8 mouse cellular contexts compared by ENCODE assay signal in genomic region chr12:9029506-9029887, GRCm38 (mm10). TPM values are rescaled to one million over a fixed set of nuclear protein-coding genes. Genes with fewer than 3 reads are reported as not detected.
DNase-seq lines count a peak whose midpoint lies in the region; ATAC-seq and TF ChIP-seq lines count a peak whose summit lies in the region.

No protein-coding gene starts in this region.

- H3K27ac ChIP-seq in forebrain, postnatal 0 days (ENCODE audit: low read depth, low read length): peak overlapping the region; percentile 100; the same call in 1 of the 2 replicates
- peak overlapping the region; percentile 96 for H3K27ac ChIP-seq in liver, postnatal 0 days (ENCODE audit: low read depth)

- intact Hi-C loops in left cerebral cortex, postnatal 10 days (cut with DNase I): loop anchor here (10.0 kb wide), 2 partner anchors 315 to 705 kb away; no protein-coding TSS in a partner anchor

- no peak for TF ChIP-seq EP300 in liver, postnatal 0 days (IDR thresholded peaks at IDR 0.05; ENCODE audit: low read depth)

- no peak for DNase-seq in forebrain, postnatal 0 days
- DNase-seq in liver, postnatal 0 days: no peak
- DNase-seq in frontal cortex, postnatal 10 days (ENCODE audit: low spot score in 2 of 2): no peak
- no peak for DNase-seq in c-Kit-positive CD71-positive TER-119-positive erythroid progenitor cells, embryonic 14.5 days (ENCODE audit: low spot score)
- DNase-seq in left cerebral cortex, postnatal 10 days (ENCODE audit: extremely low spot score in 1 of 2, low spot score in 2 of 2): no peak

- peak overlapping the region; percentile 67 for H3K4me3 ChIP-seq in erythroblast, embryonic 14.5 days (replicated peaks)
- H3K4me3 ChIP-seq in forebrain, postnatal 0 days (ENCODE audit: low read depth, low read length): peak overlapping the region; percentile 70
- H3K4me3 ChIP-seq in liver, postnatal 0 days (ENCODE audit: low read depth, low read length): peak overlapping the region; percentile 50

- H3K4me2 ChIP-seq in forebrain, postnatal 0 days (ENCODE audit: low read depth): peak overlapping the region; percentile 84
- peak overlapping the region; percentile 70 for H3K4me2 ChIP-seq in liver, postnatal 0 days (ENCODE audit: low read depth, low read length)

- no peaks in the 10 kb centered on the region for H3K36me3 ChIP-seq in erythroblast, embryonic 14.5 days (ENCODE audit: control insufficient read depth)
- H3K36me3 ChIP-seq in forebrain, postnatal 0 days (ENCODE audit: insufficient read depth): peaks cover 16% of the 10 kb centered on the region
- no peaks in the 10 kb centered on the region for H3K36me3 ChIP-seq in liver, postnatal 0 days (replicated peaks; ENCODE audit: insufficient read depth, low read length)

- H3K9ac ChIP-seq in forebrain, postnatal 0 days: peak overlapping the region; percentile 98
- H3K9ac ChIP-seq in liver, postnatal 0 days (replicated peaks): peak overlapping the region; percentile 70

- no peaks in the 10 kb centered on the region for H3K27me3 ChIP-seq in erythroblast, embryonic 14.5 days (ENCODE audit: control insufficient read depth)
- H3K27me3 ChIP-seq in forebrain, postnatal 0 days (ENCODE audit: insufficient read depth, low read length): no peaks in the 10 kb centered on the region
- no peaks in the 10 kb centered on the region for H3K27me3 ChIP-seq in liver, postnatal 0 days (ENCODE audit: insufficient read depth, low read length)

- peaks cover 11% of the 10 kb centered on the region for H3K4me1 ChIP-seq in erythroblast, embryonic 14.5 days (ENCODE audit: control insufficient read depth)
- peaks cover 7% of the 10 kb centered on the region; the same call in 1 of the 2 replicates for H3K4me1 ChIP-seq in forebrain, postnatal 0 days (ENCODE audit: insufficient read depth)
- 0 out of 2 replicates have a peak, but pooled peaks cover 3% of the 10 kb centered on the region for H3K4me1 ChIP-seq in liver, postnatal 0 days (ENCODE audit: insufficient read depth)

- ATAC-seq in erythroblast, adult 5-6 weeks (replicated peaks; ENCODE audit: low FRiP score, poor library complexity, severe bottlenecking): no peak
- ATAC-seq in CD4-positive, CD25-positive, alpha-beta regulatory T cell, adult 4 months: peak; percentile 3
- peak; percentile 16 for ATAC-seq in forebrain, postnatal 0 days
- peak; percentile 5 for ATAC-seq in liver, postnatal 0 days

- 60% methylated on average over 4 of the region's 4 CpGs for WGBS in forebrain, postnatal 0 days
- 27% methylated on average over 4 of the region's 4 CpGs for WGBS in liver, postnatal 0 days (ENCODE audit: insufficient replicate concordance)

- no peak for TF ChIP-seq CTCF in forebrain, postnatal 0 days (IDR thresholded peaks at IDR 0.05; ENCODE audit: low read depth)
- TF ChIP-seq CTCF in liver, postnatal 0 days (IDR thresholded peaks at IDR 0.05; ENCODE audit: low read depth): no peak

- no peaks in the 10 kb centered on the region for H3K9me3 ChIP-seq in erythroblast, embryonic 14.5 days (ENCODE audit: control insufficient read depth, low read length)
- no peaks in the 10 kb centered on the region for H3K9me3 ChIP-seq in forebrain, postnatal 0 days (ENCODE audit: low read length)
- no peaks in the 10 kb centered on the region for H3K9me3 ChIP-seq in liver, postnatal 0 days (ENCODE audit: low read length)

RNA-seq across cellular contexts. Expression of gene Ttc32, which starts 0.3 kb away (rescaled TPM):
- polyA plus RNA-seq in erythroblast, embryonic 14.5 days (2012): 0.41 and 0.55 TPM in 2 replicates
- total RNA-seq in erythroblast, adult 5-6 weeks (2015; ENCODE audit: low replicate concordance): 6.9 and 7.5 TPM in 2 replicates
- total RNA-seq in erythroblast, adult 5-6 weeks (2017; ENCODE audit: low replicate concordance): 3.1 and 6.6 TPM in 2 replicates
- 1 to 10 TPM; 5.9 to 8.5 TPM for polyA plus RNA-seq in CD4-positive, CD25-positive, alpha-beta regulatory T cell, adult 4 months (2017; shearing (Covaris generic))
- total RNA-seq in forebrain, postnatal 0 days (2014; rRNA removed): 3.2 and 7.6 TPM in 2 replicates
- polyA plus RNA-seq in forebrain, postnatal 0 days (2015; fragmentation: Nextera tagmentation; extraction: Ambion mirVana): 5.1 and 6.9 TPM in 2 replicates
- 15.2 and 19.1 TPM in 2 replicates for polyA plus RNA-seq in liver, postnatal 0 days (2015; fragmentation: Nextera tagmentation; extraction: Ambion mirVana)
- 1 to 10 TPM; 2.7 to 3.2 TPM for total RNA-seq in left cerebral cortex, postnatal 10 days (2021)

RNA-seq across cellular contexts. Expression of gene Wdr35, which starts 55.8 kb away (rescaled TPM):
- polyA plus RNA-seq in erythroblast, embryonic 14.5 days (2012): 0.01 TPM in 1 of 2 replicates, not detected in the other
- 2.9 TPM in 1 of 2 replicates, not detected in the other for total RNA-seq in erythroblast, adult 5-6 weeks (2015; ENCODE audit: low replicate concordance)
- total RNA-seq in erythroblast, adult 5-6 weeks (2017; ENCODE audit: low replicate concordance): 1.1 TPM in 2 replicates
- polyA plus RNA-seq in CD4-positive, CD25-positive, alpha-beta regulatory T cell, adult 4 months (2017; shearing (Covaris generic)): 1 to 10 TPM; 2.6 TPM
- total RNA-seq in forebrain, postnatal 0 days (2014; rRNA removed): 24.9 and 27.7 TPM in 2 replicates
- 15.0 and 22.9 TPM in 2 replicates for polyA plus RNA-seq in forebrain, postnatal 0 days (2015; fragmentation: Nextera tagmentation; extraction: Ambion mirVana)
- polyA plus RNA-seq in liver, postnatal 0 days (2015; fragmentation: Nextera tagmentation; extraction: Ambion mirVana): 1.1 and 1.4 TPM in 2 replicates
- total RNA-seq in left cerebral cortex, postnatal 10 days (2021): 10 to 100 TPM; 44.1 to 49.7 TPM
